Mouse (Mus musculus) spleen, postnatal 36 days (tissue): ENCODE results near the gene Dok5.

Experiments used
- DNase-seq, 2 experiments: peaks; one replicate each; pipeline ENCODE4 v3.0.0; 2022; ENCODE audit warnings: low spot score in 2 of 2, mixed read lengths in 1 of 2

Gene Dok5

DNA sequence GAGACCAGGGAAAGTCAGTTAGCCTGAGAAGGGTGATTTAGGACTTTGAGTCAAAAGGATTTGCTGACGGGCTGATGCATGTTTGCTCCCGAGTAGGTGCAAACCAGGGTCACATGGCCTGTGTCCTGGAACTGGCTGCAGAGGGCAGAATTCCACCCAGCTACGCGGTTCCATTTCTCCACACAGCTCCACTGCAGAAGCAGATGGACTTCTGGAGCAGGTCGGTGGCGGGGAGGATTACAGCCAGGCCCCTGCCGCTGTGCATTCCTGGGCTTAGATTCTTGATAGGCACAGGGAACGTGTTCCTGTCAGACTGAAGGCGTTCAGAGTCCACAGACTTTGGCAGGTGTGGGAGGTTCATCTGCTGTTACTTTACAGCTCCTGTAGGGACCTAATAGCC, 131.2 kb downstream of the Dok5 start:
- no peak for DNase-seq

DNA sequence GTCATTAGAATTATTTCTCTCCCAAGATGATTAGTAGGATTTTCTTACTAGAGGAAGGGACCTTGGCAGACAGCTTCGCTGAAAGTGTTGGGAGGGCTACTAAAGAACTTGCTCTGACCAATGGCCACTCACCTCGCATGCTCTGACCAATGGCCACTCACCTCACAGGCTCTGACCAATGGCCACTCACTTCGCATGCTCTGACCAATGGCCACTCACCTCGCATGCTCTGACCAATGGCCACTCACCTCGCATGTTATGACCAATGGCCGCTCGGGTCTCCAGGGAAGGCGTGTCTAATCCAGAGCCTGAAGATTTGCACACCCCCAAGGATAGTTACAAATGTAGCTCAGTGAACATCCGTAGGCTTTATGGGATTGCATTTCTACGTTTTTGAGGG, 131.6 kb downstream of the Dok5 start:
- no peak for DNase-seq

DNA sequence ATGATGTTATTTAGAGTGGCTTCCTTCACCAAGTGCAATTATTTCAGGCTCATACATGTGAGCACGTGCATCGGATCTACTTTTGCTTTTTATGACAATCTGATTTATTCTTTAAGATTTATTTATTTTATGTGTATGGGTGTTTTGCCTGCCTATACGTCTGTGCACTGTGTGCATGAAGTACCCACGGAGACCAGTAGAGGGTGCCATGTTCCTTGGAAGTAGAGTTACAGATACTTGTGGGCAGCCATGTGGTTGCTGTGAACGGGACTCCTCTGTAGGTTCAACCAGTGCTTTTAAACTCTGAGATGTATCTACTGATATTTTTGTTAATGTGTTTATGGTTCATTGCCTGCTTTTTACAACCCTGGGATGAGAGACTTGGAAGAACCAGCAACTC, 132.4 kb downstream of the Dok5 start:
- DNase-seq = no peak

DNA sequence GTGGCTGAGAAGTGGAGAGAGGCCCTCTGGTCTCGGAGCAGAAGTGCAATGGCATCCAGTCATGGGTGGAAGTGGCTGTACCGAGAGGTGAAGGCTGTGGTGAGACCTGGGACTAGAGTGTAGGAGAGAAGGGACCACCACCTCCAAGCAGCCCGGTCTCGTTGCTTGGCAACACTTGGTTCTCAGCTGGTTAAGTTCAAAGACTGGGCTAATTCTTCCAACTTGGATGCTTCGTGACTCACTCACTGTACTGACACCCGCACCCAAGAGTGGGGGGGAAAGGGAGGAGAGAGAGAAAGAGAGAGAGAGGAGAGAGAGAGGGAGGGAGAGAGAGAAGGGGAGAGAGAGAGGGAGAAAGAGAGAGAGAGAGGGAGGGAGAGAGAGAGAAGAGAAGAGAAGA, 133.2 kb downstream of the Dok5 start:
- no peak for DNase-seq

DNA sequence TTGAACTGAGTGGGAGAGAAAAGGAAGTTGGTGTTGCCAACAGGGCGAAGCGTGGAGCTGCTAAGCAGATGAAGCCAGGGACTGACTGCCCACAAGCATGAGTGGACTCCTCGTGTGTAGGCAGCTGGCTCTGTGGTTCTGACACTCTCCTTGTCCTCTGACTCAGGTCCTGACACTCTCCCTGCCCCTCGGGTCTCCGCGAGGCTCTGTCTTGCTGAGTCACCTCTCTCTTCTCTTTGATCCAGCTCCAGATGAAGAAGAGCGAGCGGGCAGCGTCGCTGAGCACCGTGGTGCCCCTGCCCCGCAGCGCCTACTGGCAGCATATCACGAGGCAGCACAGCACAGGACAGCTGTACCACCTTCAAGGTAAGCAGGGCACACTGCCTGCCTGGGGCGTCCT, 139.0 kb downstream of the Dok5 start:
- DNase-seq = no peak

DNA sequence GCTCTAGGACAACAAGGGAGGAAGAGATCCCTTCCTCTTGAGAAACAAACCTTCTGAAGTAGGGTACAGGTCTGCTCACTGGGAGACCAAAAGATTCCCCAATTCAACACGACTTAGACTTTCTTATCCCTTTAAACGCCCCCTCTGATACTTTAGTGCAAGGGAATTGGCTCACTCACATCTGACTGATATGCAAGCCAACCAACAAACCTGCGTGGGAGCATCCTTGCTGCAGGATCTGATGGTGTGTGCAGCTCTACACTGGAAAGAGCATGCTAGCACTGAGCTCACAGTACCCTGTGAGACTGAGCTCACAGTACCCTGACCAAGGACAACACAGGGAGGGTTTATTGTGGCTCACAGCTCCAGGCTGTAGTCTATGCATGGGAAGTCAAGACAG, 139.9 kb downstream of the Dok5 start:
- no peak for DNase-seq

DNA sequence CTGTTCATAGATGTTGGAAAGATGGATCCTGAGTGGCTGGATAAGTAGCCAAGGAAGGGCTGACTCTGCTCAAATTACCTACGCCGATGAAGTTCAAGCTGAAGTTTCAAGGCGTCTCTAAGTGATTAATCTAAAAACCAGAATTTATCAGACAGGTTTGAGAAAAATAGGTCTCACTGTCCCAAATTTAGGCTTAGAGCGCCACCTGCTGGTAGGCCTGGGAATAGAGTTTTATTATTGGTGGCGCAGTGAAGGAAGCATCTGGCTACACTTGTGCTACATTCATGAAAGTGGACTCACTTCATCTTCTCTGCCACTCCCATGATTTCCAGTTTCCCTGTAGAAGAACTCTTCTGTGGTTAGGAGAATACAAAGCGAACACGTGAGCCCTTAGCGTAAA, 141.8 kb downstream of the Dok5 start:
- peak in 1 of 2 experiments; percentile 5 for DNase-seq

DNA sequence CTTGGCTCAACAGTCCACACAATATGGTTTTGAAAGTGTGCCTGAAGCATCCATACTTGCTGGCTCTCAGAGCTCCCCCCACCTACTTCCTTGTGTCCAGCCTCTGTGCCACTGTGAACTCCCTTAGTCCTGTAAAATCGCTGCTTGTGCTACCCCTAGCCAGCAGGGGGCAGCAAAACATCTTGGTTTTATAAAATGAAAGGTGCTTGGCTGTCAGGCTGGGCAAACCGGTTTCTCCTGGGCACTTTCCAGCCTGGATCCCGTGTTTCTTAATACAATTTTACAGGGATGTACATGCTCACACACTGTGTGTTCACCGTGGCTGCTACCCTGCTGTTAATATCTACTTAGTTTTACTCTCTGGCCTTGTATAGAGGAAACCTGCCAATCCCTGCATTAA, 145.9 kb downstream of the Dok5 start:
- peak in 1 of 2 experiments; percentile 6 for DNase-seq

DNA sequence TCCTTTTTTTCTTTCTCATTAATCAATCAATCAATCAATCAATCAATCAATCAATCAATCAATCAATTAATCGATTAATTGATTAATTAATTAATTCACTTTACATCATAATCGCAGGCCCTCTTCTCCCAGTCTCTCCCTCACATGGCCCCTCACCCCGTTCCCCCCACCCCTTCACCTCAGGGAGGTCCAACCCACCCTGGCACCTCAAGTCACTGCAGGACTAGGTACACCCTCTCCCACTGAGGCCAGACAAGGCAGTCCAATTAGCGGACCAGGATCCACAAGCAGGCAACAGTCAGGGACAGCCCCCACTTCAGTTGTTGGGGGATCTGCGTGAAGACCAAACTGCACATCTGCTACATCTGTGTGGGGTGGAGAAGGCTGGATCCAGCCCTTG, 146.3 kb downstream of the Dok5 start:
- no peak for DNase-seq

DNA sequence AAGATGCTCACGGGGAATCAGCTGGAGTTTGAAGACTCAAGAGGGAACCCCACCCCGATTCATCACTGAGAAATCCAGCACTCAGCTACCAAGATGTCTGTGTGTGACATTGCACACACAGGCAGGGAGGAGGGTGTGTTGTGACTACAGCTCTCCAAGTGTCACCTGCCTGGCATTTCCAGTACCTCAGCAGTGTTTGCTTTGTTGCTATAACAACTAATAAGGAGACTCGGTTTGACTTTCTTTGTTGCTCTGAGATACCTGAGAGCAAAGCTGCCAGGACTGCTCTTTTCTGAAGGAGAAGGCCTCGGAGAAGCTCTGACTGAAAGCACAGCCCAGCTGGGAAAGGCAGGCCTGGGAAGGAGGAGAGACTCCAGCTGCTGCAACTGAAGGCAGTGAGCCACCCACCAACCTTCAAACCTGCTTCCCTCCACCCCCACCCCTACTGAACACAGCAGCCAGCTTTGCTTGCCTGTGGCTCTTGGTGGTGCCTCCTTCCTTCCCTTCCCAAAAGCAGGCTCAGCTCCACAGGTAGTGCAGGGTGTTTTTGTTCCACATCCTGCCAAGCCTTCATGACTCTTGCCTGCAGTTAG, 152.7 kb downstream of the Dok5 start:
- no peak for DNase-seq

DNA sequence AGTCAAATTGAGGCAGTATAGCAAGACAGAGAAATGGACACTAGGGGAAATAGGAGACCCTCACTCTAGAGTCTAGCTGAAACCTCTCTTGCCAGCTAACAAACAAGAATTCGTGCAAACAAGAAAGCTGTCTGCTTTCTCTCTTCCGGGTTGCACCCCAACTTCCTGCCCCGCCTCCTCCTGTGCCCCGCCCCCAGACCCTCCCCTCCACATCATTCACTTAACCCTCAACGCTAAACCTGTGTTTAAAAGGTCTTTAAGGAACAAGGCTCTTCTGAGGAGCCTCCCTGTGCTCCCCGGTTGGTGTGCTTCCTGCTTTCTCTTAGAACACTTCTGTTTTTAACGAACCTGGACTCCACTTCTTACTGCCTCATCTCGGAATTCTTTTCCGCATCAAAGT, 156.4 kb downstream of the Dok5 start:
- DNase-seq = no peak

DNA sequence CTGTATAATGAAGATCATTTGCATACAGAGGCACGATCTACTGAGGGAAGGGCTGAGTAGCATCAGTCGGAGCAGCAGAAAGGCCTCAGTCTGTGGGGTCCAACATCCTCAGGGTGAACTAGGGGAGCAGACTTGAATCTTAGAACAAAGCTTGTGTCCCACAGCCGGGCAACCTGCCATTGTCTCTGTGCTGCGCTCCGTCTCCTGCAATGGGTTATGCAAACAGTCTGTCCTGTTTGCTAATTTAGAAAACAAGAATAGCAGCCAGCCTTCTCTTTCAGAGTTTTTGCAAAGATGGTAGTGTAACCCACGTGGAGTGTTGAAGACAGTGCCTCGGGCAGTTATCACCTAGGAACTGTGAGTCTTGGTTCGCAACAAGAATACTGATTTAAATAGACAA, 163.5 kb downstream of the Dok5 start:
- no peak for DNase-seq

DNA sequence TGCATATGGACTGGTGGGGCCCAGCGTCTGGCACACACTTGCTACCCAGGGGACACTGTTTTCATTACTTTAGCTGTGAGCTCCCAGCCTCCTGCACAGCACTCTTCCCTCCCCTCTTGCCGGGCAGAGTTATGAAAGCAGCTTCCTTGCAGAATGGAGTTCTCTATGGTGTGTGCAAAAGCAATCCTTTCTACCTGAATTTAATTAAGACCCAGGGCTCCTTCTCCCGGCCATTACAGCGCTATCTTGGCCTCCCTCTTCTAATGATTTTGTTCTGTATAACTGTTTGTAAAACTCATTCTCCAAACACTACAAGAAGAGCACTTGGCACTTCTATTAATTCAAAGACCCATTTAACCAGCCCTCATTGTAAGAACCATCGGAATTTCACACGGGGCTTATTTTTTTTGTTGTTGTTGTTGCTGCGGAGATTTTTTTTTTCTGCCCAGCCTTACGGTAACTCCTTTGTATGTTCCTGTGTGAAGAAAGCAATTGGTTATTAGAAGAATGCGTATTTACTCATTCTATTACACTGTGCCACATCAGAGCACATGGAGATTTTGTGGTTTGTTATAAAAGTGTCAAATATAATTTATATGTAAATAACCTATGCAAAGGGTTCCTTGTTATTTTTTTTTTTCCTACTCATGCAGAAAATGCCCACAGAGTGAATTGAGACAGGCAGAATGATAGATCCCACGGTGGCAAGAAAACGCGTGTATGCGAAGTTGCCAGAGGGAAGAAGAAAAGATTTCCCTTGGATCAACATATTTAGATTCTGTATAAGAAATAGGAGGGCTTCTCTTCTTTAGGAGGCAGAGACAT, 170.8 kb downstream of the Dok5 start:
- DNase-seq = no peak

DNA sequence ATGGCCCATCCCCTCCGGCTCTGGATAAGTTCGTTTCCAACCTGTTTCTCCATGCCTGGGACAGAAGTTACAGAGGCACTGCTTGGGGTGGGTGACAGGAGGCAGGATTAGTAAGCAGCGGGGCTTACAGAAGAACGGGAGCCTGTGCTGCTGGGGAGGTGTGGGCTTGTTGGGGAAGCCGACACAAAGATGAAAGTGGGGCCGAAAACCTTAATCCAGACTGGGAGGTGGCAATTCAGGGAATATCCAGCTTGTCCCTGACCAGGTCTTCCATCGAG, 171.4 kb downstream of the Dok5 start:
- DNase-seq = no peak

DNA sequence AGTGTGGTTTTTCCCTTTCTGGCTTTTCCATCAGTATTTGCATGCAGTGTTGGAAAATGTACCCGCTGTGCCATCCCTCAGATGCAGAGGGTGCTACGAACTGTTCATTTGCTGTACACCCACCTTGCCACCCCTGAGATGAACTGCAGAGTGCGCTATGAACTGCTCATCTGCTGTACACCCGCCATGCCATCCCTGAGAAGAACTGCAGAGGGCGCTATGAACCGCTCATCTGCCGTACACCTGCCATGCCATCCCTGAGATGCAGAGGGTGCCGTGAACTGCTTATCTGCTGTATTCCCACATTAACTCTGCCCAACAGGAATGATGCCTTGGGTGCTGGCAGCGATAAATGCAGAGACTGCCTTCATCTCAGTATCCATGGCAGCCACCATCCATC, 171.8 kb downstream of the Dok5 start:
- DNase-seq = no peak

DNA sequence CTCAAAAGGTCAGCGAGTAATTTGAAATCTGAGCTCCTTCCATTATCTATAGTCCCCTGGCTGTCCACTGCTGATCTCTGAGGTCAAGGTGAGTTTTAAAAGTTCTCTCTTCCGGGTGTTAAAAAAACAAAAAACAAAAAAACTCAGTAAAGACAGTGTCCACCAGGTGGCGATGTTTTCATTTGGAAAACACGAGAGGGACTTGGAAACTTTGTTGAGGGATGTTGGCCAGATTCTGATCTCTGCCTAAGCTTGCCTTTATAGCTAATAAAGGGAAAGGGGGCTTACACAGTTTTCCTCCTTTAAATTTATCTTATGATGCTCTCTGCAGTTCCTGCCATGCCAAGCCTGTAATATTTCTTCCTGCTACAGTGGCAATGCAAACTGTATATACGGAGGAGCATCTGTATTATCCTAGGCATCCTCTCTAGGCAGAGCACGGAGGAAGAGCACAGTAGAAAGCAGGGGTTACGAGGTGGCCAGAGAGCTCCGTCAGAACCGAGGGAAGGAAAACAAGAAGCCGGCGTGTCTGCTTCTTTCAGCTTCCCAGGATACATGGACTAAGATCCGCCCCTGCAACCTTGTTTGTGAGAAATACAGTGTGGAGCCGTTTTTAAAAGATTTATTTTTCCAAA, 181.1 kb downstream of the Dok5 start:
- no peak for DNase-seq

DNA sequence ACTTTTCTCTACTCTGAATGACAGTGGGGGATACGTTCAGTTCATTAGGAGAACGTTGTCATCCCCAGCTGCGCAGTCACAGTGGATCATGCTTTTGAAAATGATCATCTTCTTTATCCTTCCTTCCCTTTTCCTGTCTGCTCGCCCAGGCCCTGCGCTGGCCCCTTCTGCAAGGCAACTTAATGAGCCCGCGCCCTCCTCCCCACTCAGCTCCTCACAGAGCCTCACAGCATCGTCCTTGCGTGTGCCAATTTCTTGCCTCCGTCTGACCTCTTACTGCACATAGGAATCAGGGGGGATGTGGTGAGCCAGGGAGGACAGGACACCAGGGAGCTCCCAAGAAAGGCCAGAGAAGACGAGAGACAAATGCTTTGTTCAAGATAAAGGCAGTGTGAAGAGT, 182.3 kb downstream of the Dok5 start:
- no peak for DNase-seq

DNA sequence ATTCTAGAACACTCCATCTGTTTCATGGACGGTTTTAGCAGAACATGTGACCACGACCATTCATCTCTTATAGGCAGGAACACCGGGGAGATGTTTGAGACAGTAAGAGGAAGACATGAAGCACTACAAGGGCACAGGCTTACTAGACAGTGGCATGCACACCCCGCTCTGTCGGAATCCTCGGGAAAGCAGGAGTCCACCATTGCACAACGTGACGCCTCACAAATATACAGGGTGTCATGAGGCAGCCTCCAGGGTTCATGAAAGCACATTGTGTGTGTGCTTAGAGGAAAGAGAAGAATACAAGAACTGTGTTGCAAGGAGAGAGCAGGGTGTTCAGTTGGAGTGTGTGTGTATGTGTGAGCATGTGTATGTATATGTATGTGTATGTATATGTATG, 184.0 kb downstream of the Dok5 start:
- no peak for DNase-seq

DNA sequence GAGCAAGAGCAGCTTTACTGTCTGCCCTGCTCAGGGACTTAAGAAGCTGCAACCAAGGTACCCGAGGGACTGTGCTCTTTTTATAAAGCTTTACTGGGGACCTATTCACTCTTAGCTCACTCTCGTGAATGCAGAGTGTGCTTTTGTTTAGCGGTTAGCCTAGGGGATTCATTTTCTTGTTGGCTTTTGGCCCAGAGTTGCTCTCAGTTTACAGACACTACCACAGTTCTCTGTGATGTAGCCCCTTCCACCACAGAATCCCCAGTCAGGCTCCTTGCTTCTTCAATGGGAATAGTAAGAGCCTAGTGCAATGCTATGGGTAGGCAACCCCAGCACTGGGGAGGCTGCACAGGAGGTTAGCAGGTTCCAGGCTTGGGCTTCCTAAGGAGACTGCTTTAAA, 190.7 kb downstream of the Dok5 start:
- DNase-seq = no peak

DNA sequence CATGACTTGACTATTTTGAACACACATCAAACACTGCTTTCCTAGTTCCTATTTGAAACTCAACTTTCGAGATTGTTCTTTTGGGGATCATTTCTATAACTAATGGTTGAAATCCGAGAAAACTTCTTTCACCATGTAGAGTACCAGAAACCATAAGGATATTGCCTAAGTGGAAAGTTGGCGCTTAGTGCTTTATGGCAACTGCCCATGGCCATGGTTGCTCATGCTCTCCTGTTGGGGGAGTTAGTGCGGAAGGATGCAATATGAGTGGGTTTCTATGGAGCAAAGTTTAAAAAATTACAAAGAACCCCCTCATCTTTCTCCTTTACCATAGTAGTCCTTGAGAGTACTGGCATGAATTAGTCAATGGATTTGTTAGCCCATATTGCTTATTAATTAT, 192.5 kb downstream of the Dok5 start:
- DNase-seq = no peak

DNA sequence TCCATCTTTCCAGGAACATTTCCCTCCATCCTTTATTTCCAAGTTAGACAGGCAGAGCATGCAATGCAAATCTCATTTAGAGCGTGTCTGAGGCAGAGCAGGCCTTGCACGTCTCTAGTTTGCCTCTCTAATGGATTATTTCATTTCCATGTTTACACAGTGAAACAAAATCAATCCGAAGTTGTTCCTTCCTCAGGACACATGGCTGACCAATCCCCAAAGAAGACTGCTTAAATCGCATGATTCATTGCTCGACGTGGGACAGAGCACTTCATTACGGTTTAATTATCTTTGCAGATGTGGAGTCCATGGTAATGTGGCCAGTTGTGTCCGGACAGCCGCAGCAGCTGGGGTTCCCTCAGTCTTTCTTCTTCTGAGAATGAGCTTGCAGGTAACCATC, 194.6 kb downstream of the Dok5 start:
- no peak for DNase-seq
